Mouse (Mus musculus): ENCODE measurements at regions not wholly inside any gene's neighbourhood (a gene's known extent, or its start where the extent isn't known, plus 50 kb on each side); places are given as distances from the start of the nearest gene placed in this dataset.
"Not testable (repeated sequence)": the region's sequence is repeated elsewhere in the genome, so short reads cannot be mapped to it uniquely, and the experiment has no call there.

- WGBS = 94% methylated on average over 2 of the region's 2 CpGs
- Histone ChIP-seq H3K27ac (no peak overlapping the region), H3K27me3 (no peaks in the 10 kb centered on the region), H3K4me3 (replicated peaks) (no peak overlapping the region), H3K9me3 (no peaks in the 10 kb centered on the region), H3K4me1 (replicated peaks) (no peaks in the 10 kb centered on the region), H3K36me3 (no peaks in the 10 kb centered on the region), H3K9ac (replicated peaks) (no peak overlapping the region), H3K4me2 (replicated peaks) (no peak overlapping the region)
- no peak for ATAC-seq
Observed at GRCm38 (mm10) chr9:82300046-82300445, 436.6 kb downstream of the Mei4 start.

GRCm38 (mm10) chr9:82306285-82306684 lies 442.8 kb downstream of the Mei4 start:
- ATAC-seq = no peak
- H3K4me2 ChIP-seq (replicated peaks) = no peak overlapping the region
- H3K27me3 ChIP-seq = no peaks in the 10 kb centered on the region
- no peak overlapping the region for H3K9ac ChIP-seq (replicated peaks)
- H3K9me3 ChIP-seq = no peaks in the 10 kb centered on the region
- no peak overlapping the region for H3K4me3 ChIP-seq (replicated peaks)
- H3K36me3 ChIP-seq = no peaks in the 10 kb centered on the region
- H3K27ac ChIP-seq = no peak overlapping the region
- WGBS = 92% methylated on average over 2 of the region's 2 CpGs
- H3K4me1 ChIP-seq (replicated peaks) = no peaks in the 10 kb centered on the region

DNA sequence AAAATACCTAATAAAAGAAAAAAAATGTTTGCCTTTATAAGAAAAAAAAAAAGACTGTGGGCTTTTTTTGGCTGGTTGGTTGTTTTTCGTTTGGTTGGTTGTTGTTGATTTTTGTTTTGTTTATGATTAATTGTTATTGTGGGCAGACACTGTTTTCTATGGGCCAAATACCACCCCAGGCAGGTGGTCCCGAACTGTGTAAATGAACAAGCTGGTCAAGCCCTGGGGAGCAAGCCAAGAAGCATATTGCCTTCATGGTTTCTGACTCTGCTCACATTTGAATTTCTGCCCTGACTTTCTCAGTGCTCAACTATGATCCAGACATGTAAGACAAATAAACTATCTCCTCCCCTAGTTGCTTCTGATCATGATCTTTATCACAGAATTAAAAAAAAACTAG lies 449.0 kb downstream of the Mei4 start:
- no peaks in the 10 kb centered on the region for H3K27me3 ChIP-seq
- no peak overlapping the region for H3K4me3 ChIP-seq (replicated peaks)
- no peak overlapping the region for H3K4me2 ChIP-seq (replicated peaks)
- no peak overlapping the region for H3K9ac ChIP-seq (replicated peaks)
- 89% methylated on average over 2 of the region's 2 CpGs for WGBS
- ATAC-seq = no peak
- no peaks in the 10 kb centered on the region for H3K36me3 ChIP-seq
- H3K4me1 ChIP-seq (replicated peaks) = no peaks in the 10 kb centered on the region
- no peak overlapping the region for H3K27ac ChIP-seq
- H3K9me3 ChIP-seq = no peaks in the 10 kb centered on the region

- H3K27ac ChIP-seq = no peak overlapping the region
- WGBS = 79% methylated on average over 3 of the region's 3 CpGs
- H3K4me3 ChIP-seq (replicated peaks) = no peak overlapping the region
- no peak for ATAC-seq
- no peaks in the 10 kb centered on the region for H3K27me3 ChIP-seq
- H3K4me1 ChIP-seq (replicated peaks) = no peaks in the 10 kb centered on the region
- H3K36me3 ChIP-seq = no peaks in the 10 kb centered on the region
- H3K4me2 ChIP-seq (replicated peaks) = no peak overlapping the region
- H3K9me3 ChIP-seq = no peaks in the 10 kb centered on the region
- no peak overlapping the region for H3K9ac ChIP-seq (replicated peaks)
Observed at GRCm38 (mm10) chr9:82340452-82340851, 477.0 kb downstream of the Mei4 start.

- not testable (repeated sequence) for H3K9me3 ChIP-seq; H3K9ac ChIP-seq (replicated peaks); H3K36me3 ChIP-seq; H3K4me2 ChIP-seq (replicated peaks); H3K4me1 ChIP-seq (replicated peaks); H3K4me3 ChIP-seq (replicated peaks); H3K27ac ChIP-seq; ATAC-seq; H3K27me3 ChIP-seq
Observed at GRCm38 (mm10) chr9:82350784-82351183, 478.6 kb upstream of the Irak1bp1 start.

GRCm38 (mm10) chr9:82359573-82359972 lies 469.8 kb upstream of the Irak1bp1 start:
- WGBS = 85% methylated on average over 2 of the region's 2 CpGs
- ATAC-seq = no peak
- no peak overlapping the region for H3K4me3 ChIP-seq (replicated peaks)
- no peaks in the 10 kb centered on the region for H3K27me3 ChIP-seq
- H3K4me2 ChIP-seq (replicated peaks) = no peak overlapping the region
- no peak overlapping the region for H3K27ac ChIP-seq
- H3K36me3 ChIP-seq = no peaks in the 10 kb centered on the region
- H3K4me1 ChIP-seq (replicated peaks) = no peaks in the 10 kb centered on the region
- H3K9me3 ChIP-seq = no peaks in the 10 kb centered on the region
- no peak overlapping the region for H3K9ac ChIP-seq (replicated peaks)

- no peak overlapping the region for H3K4me2 ChIP-seq (replicated peaks)
- ATAC-seq = no peak
- no peak overlapping the region for H3K9ac ChIP-seq (replicated peaks)
- H3K27ac ChIP-seq = no peak overlapping the region
- no peaks in the 10 kb centered on the region for H3K9me3 ChIP-seq
- whole genome bisulfite sequencing = 64% methylated on average over 3 of the region's 3 CpGs
- H3K4me3 ChIP-seq (replicated peaks) = no peak overlapping the region
- no peaks in the 10 kb centered on the region for H3K36me3 ChIP-seq
- H3K4me1 ChIP-seq (replicated peaks) = no peaks in the 10 kb centered on the region
- no peaks in the 10 kb centered on the region for H3K27me3 ChIP-seq
Observed at GRCm38 (mm10) chr9:82402355-82402754, 427.0 kb upstream of the Irak1bp1 start.

DNA sequence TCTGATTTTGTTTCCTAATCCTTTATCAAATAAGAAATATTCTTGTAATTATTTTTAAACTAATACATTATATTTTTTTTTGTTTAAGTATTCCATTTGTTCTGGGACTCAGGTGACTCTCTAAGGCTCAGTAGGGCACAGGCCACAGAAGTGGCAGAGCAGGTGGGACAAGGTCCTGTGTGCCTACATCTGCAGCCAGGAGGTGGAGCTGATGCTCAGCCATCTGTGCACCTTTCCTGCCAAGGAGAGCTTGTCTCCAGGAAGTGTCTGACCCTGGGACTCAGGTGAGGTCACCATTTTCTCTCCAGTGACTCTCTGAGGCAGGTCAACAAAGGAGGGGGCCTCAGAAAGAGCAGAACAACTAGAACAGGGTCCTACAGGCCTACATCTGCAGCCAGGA lies 425.3 kb upstream of the Irak1bp1 start:
- no peaks in the 10 kb centered on the region for H3K4me1 ChIP-seq (replicated peaks)
- no peaks in the 10 kb centered on the region for H3K27me3 ChIP-seq
- H3K4me3 ChIP-seq (replicated peaks) = no peak overlapping the region
- no peak overlapping the region for H3K9ac ChIP-seq (replicated peaks)
- ATAC-seq = peak; percentile 43; the same call in 1 of the 2 replicates
- H3K9me3 ChIP-seq = no peaks in the 10 kb centered on the region
- no peak overlapping the region for H3K27ac ChIP-seq
- H3K36me3 ChIP-seq = no peaks in the 10 kb centered on the region
- no peak overlapping the region for H3K4me2 ChIP-seq (replicated peaks)

DNA sequence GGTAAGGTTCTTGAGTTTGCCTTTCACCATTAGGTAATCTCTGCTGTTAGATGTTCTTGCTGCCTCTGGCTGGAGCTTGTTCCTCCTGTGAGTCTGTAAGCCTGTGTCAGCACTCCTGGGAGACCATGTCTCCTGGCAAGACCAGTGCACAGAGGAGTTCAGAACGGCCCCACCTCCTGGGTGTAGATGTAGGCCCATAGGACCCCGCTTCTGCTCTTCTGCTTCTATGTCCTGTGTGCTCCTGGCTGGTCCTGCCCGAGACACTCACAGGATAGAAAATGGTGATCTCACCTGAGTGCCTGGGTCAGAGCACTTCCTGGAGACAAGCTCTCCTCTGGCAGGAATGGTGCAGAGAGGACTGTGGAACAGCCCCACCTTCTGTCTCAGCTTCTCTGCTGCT lies 422.2 kb upstream of the Irak1bp1 start:
- 0 out of 2 replicates have a peak, but pooled peaks have one; percentile 56 for ATAC-seq
- H3K27me3 ChIP-seq = no peaks in the 10 kb centered on the region
- H3K36me3 ChIP-seq = no peaks in the 10 kb centered on the region
- no peaks in the 10 kb centered on the region for H3K4me1 ChIP-seq (replicated peaks)
- WGBS = 77% methylated on average over 3 of the region's 3 CpGs
- no peak overlapping the region for H3K9ac ChIP-seq (replicated peaks)
- H3K4me3 ChIP-seq (replicated peaks) = no peak overlapping the region
- no peak overlapping the region for H3K4me2 ChIP-seq (replicated peaks)
- no peak overlapping the region for H3K27ac ChIP-seq
- no peaks in the 10 kb centered on the region for H3K9me3 ChIP-seq

DNA sequence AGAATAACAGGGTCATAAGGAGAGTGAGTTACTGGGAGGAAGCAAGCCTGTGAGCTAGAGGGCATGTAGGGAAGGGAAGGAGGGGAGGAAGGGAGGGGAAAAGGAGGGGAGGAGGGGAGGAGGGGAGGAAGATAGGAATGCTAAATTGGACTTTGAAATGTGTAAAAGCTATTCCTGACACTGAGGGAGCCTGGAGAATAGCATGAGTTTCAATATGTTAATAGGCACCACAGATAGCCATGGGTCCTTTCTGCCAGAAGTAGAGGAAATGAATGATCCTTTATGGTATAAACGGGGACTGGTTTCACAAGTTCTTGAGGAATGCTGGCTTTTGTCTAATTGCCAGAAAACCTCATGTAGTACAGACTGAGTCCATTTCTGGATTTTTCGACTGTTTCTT lies 420.4 kb upstream of the Irak1bp1 start:
- no peaks in the 10 kb centered on the region for H3K27me3 ChIP-seq
- H3K4me2 ChIP-seq (replicated peaks) = no peak overlapping the region
- no peak overlapping the region for H3K27ac ChIP-seq
- H3K9me3 ChIP-seq = no peaks in the 10 kb centered on the region
- no peak overlapping the region for H3K9ac ChIP-seq (replicated peaks)
- no peak overlapping the region for H3K4me3 ChIP-seq (replicated peaks)
- no peaks in the 10 kb centered on the region for H3K4me1 ChIP-seq (replicated peaks)
- WGBS = 70% methylated on average over 2 of the region's 2 CpGs
- H3K36me3 ChIP-seq = no peaks in the 10 kb centered on the region
- ATAC-seq = no peak
